Mouse (Mus musculus) neural tube, embryonic 13.5 days (tissue): ENCODE measurements around the gene Gm8332. TPM values are rescaled to one million over a fixed set of nuclear protein-coding genes. Genes with fewer than 3 reads are reported as not detected.
"Not testable (repeated sequence)": the region's sequence is repeated elsewhere in the genome, so short reads cannot be mapped to it uniquely, and the experiment has no call there.

Experiments used
- ATAC-seq: fragments of 200-750 bp; cut with Nextera tagmentation; 2 replicates; pipeline ENCODE4 v1.8.0; 2017; ENCODE audit warnings: low read depth, mild to moderate bottlenecking, moderate TSS enrichment, moderate library complexity
- H3K27ac ChIP-seq: fragments of 300-500 bp; sonication (generic); replicated peaks from 2 replicates; pipeline ENCODE4 v1.5.1; 2015; ENCODE audit warnings: moderate library complexity, mild to moderate bottlenecking, inconsistent platforms
- H3K27me3 ChIP-seq: fragments of 300-500 bp; sonication (generic); 2 replicates; pipeline ENCODE4 v1.6.1; 2015; ENCODE audit warnings: mild to moderate bottlenecking, inconsistent platforms
- H3K36me3 ChIP-seq: fragments of 300-500 bp; sonication (generic); 2 replicates; pipeline ENCODE4 v1.6.1; 2015; ENCODE audit warnings: mild to moderate bottlenecking, inconsistent platforms
- H3K4me1 ChIP-seq: fragments of 300-500 bp; sonication (generic); replicated peaks from 2 replicates; pipeline ENCODE4 v1.6.1; 2015; ENCODE audit warnings: inconsistent platforms
- H3K4me2 ChIP-seq: fragments of 300-500 bp; sonication (generic); 2 replicates; pipeline ENCODE4 v1.6.1; 2015; ENCODE audit warnings: inconsistent platforms, mild to moderate bottlenecking, moderate library complexity
- H3K4me3 ChIP-seq: fragments of 300-500 bp; sonication (generic); 2 replicates; pipeline ENCODE4 v1.5.1; 2015; ENCODE audit warnings: mild to moderate bottlenecking, inconsistent platforms
- H3K9ac ChIP-seq: fragments of 300-500 bp; sonication (generic); 2 replicates; pipeline ENCODE4 v1.6.1; 2015; ENCODE audit warnings: moderate library complexity, mild to moderate bottlenecking, inconsistent platforms
- H3K9me3 ChIP-seq: fragments of 300-500 bp; sonication (generic); 2 replicates; pipeline ENCODE4 v1.6.1; 2016; ENCODE audit warnings: inconsistent platforms
- WGBS: fragments of 180-500 bp; shearing (Covaris S2); methylation state at CpG from one replicate; pipeline ENCODE4 v1.1.7; 2015; 5-methylcytosine and 5-hydroxymethylcytosine counted together
- polyA plus RNA-seq: library from polyadenylated mRNA; unstranded; fragments of >200 nt; fragmentation: Nextera tagmentation; extraction: Ambion mirVana; gene quantifications from 2 replicates; pipeline ENCODE4 v1.2.1, GENCODE M21; 2015

Gene Gm8332
- not detected in 2 replicates for polyA plus RNA-seq

GRCm38 (mm10) chr12:88250000-88250399 lies at the start of gene Gm8332:
Gene Gm8332 (minus strand): TSS chr12:88250100.
- not testable (repeated sequence) for H3K4me3 ChIP-seq, H3K9ac ChIP-seq, H3K4me2 ChIP-seq, H3K9me3 ChIP-seq, ATAC-seq, H3K4me1 ChIP-seq, H3K27ac ChIP-seq, H3K27me3 ChIP-seq, H3K36me3 ChIP-seq
- 81% methylated on average over 1 of the region's 2 CpGs for WGBS

DNA sequence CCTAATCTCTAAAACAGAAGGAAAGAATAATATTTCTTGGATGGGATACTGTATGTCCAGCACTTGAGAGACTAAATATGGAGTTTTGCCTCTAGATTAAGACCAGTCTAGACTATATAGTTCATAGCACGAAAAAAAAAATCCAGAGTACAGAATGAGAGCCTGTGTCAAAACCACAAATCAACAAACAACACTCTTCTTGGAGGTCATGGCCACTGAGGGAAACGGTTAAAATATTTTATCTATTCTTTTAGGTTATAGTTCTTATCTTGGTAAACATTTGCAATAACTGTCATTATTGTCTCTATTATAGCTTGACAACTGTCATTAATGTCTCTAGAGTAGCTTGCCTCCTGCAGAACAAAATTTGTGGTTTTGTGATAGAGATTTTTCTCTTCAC lies 47.3 kb upstream of the Gm8332 start:
- not testable (repeated sequence) for H3K4me3 ChIP-seq, H3K9ac ChIP-seq, H3K27me3 ChIP-seq, H3K36me3 ChIP-seq, H3K27ac ChIP-seq, H3K9me3 ChIP-seq, ATAC-seq, H3K4me1 ChIP-seq, H3K4me2 ChIP-seq
- WGBS, result 62% methylated on average over 2 of the region's 2 CpGs

DNA sequence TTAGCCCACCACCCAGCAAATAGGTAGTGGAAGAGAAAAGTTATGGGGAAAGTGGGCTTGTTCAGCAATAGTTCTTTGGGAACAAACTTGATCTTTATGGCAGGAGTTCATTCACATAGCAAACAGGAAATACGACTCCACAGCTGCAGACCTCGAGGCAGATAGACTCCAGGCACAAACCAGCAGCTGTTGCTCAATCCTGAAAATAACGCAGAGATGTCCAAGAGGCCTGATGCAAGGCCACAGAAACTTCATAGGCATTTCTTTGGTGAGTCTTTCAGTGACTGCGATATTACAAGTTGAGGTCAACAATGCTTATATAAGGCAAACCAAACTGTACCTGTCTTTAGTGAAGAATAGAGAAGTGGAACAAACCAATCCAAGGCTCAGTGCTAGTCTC lies 43.2 kb upstream of the Gm8332 start:
- 81% methylated on average over 4 of the region's 4 CpGs for WGBS
- not testable (repeated sequence) for ATAC-seq

GRCm38 (mm10) chr12:88285224-88285623 lies 35.3 kb upstream of the Gm8332 start:
- not testable (repeated sequence) for H3K27ac ChIP-seq, H3K4me2 ChIP-seq, H3K9ac ChIP-seq, ATAC-seq, H3K27me3 ChIP-seq, H3K4me1 ChIP-seq, H3K4me3 ChIP-seq, H3K36me3 ChIP-seq, H3K9me3 ChIP-seq
- WGBS, result 82% methylated on average over 5 of the region's 5 CpGs

More for the DNA sequence above, 43.2 kb upstream of the Gm8332 start:
- H3K9me3 ChIP-seq, H3K4me2 ChIP-seq, H3K4me1 ChIP-seq, H3K36me3 ChIP-seq, H3K4me3 ChIP-seq, H3K9ac ChIP-seq, H3K27me3 ChIP-seq, H3K27ac ChIP-seq: not testable (repeated sequence)

GRCm38 (mm10) chr12:88274400-88274799 lies 24.5 kb upstream of the Gm8332 start, which contains the start of gene Gm5662:
Gene Gm5662 (minus strand): TSS chr12:88274500.
- not testable (repeated sequence) for H3K9ac ChIP-seq, ATAC-seq, H3K27ac ChIP-seq, H3K36me3 ChIP-seq, H3K9me3 ChIP-seq, H3K4me3 ChIP-seq, H3K4me1 ChIP-seq, H3K4me2 ChIP-seq, H3K27me3 ChIP-seq
- 83% methylated on average over 5 of the region's 5 CpGs for WGBS

DNA sequence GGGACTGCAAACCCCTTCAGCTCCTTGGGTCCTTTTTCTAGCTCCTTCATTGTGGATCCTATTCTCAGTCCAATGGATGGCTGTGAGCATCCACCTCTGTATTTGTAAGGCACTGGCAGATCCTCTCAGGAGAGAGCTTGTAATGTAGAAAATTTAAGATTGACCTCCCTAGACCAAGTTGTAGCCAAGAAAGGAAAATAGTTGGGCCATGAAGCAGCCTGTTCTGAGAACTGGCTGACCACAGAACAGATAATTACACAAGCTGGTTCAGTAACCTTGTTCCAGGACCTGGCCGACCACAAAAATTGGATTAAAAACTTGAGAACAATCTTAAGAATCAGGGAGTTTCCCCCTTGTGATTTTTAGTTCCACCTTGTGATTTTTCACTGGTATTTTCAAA lies 7.3 kb upstream of the Gm8332 start:
- no peak for ATAC-seq
- H3K27me3 ChIP-seq, result no peaks in the 10 kb centered on the region
- WGBS, result 51% methylated on average over 1 of the region's 1 CpGs
- no peak overlapping the region for H3K4me3 ChIP-seq
- H3K36me3 ChIP-seq, result no peaks in the 10 kb centered on the region
- H3K9ac ChIP-seq, result no peak overlapping the region
- H3K9me3 ChIP-seq, result peaks cover 8% of the 10 kb centered on the region; the same call in 1 of the 2 replicates
- H3K4me1 ChIP-seq, result no peaks in the 10 kb centered on the region
- H3K27ac ChIP-seq, result no peak overlapping the region
- no peak overlapping the region for H3K4me2 ChIP-seq

DNA sequence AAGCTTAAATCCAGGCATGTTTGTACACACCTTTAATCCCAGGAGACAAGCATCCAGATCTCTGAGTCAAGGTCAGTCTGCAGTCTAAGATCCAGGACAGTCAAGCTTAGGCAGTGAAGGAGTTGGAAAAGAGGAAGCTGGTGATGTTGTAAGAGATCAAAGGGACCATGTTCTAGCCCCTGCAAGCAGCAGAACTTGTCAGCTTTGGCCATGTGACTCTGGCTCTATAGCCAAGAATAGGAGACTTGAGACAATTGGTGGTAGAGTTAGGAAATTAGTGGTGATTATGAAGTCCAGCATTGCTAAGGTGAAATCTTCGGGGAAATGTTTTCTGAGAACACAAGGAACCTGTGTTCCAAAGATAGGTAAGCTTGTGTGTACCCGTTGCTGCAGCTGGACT lies 6.0 kb upstream of the Gm8332 start:
- H3K4me1 ChIP-seq, H3K4me3 ChIP-seq, H3K27me3 ChIP-seq, H3K27ac ChIP-seq, ATAC-seq, H3K9ac ChIP-seq, H3K36me3 ChIP-seq, H3K4me2 ChIP-seq, H3K9me3 ChIP-seq: not testable (repeated sequence)
- WGBS, result 69% methylated on average over 2 of the region's 2 CpGs

DNA sequence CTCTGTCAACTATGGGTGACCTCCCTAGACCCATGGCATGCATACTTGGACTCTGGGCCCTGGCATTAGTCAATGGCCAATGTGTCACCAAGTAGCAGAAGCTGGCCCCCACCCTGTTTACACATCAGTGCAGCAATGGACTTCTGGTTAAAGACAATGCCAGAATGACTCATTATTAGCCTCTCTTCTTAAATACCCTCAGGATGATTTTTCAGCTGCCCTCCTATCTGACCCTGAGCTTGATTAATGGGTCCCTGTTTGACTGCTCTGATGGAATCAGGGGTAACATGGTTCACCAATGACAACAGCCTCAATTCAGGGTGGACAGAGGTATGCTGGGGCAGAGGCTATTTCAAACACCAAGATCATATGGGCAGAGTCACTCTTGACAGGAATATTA lies 4.1 kb downstream of the Gm8332 start:
- H3K36me3 ChIP-seq, H3K9ac ChIP-seq, H3K4me2 ChIP-seq, H3K27ac ChIP-seq, H3K4me3 ChIP-seq, H3K27me3 ChIP-seq, H3K4me1 ChIP-seq, ATAC-seq, H3K9me3 ChIP-seq: not testable (repeated sequence)

DNA sequence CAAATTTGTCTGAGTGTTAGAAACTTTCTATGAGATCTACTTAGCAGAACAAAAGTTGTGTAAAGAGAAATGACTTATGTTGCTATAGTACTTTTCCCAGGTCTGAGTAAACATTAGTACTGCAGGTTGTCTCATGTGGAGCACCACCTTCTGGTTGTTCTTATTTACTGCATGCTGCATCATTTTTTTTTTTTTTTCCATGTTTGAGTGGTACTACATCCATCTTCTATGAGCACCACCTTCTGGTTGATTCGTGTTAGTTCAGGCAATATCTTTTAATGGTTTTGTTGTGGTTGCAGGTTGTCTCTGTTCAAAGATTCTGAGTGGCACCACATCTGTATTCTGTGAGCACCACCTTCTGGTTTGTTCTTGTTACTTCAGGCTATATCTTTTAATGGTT lies 7.0 kb downstream of the Gm8332 start:
- H3K27me3 ChIP-seq, H3K4me2 ChIP-seq, H3K4me1 ChIP-seq, H3K9me3 ChIP-seq, H3K4me3 ChIP-seq, H3K36me3 ChIP-seq, H3K27ac ChIP-seq, ATAC-seq, H3K9ac ChIP-seq: not testable (repeated sequence)
- 41% methylated on average over 1 of the region's 1 CpGs for WGBS

- no peak for ATAC-seq
- Histone ChIP-seq H3K4me1 (no peaks in the 10 kb centered on the region), H3K27me3 (no peaks in the 10 kb centered on the region), H3K27ac (no peak overlapping the region), H3K4me2 (no peak overlapping the region), H3K9ac (no peak overlapping the region), H3K9me3 (no peaks in the 10 kb centered on the region), H3K36me3 (no peaks in the 10 kb centered on the region), H3K4me3 (no peak overlapping the region)
- 88% methylated on average over 3 of the region's 3 CpGs for WGBS
Measured at GRCm38 (mm10) chr12:88219445-88219844, 30.5 kb downstream of the Gm8332 start.

DNA sequence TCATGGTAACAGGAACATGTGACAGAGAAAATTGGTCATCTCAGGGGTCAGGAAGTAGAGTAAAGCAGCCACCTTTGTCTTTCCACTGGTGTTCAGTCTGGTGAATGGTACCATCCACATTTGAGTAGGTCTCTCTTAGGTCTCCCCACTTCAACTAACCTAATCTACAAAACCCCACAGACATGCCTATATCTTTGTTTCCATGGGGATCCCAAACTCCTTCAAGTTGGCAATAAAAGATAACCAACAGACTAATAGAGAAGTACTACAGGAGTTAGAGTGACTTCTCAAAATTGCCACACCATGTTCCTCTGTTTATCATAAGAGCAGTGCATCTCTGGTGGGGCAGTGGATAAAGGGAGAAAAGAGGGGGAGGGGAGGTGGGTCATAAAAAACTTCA lies 31.8 kb downstream of the Gm8332 start:
- not testable (repeated sequence) for H3K4me3 ChIP-seq, H3K27ac ChIP-seq, ATAC-seq, H3K4me2 ChIP-seq, H3K9me3 ChIP-seq, H3K9ac ChIP-seq, H3K4me1 ChIP-seq, H3K27me3 ChIP-seq, H3K36me3 ChIP-seq

DNA sequence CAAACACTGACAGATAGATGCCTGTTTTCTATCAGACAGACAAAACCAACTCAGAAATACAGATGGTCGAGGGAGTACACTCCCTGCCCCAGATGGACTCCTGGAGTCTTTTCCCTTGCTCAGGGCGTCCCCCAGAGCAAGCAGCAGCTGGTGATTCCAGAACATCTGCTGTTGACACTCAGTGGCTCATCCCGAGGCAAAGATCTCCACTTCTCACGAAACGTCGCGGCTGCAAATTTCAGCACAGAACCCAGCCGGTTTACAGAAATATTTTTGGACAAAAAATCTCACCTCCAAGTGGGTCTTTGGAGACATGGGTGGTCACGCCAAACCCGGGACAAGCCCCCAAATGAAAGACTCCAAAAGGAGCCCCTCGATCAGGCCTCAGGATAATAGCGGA lies 35.3 kb downstream of the Gm8332 start:
- no peak for ATAC-seq
- Histone ChIP-seq H3K9ac (no peak overlapping the region), H3K27me3 (no peaks in the 10 kb centered on the region), H3K27ac (no peak overlapping the region), H3K4me1 (no peaks in the 10 kb centered on the region), H3K36me3 (no peaks in the 10 kb centered on the region), H3K4me2 (no peak overlapping the region), H3K4me3 (no peak overlapping the region), H3K9me3 (no peaks in the 10 kb centered on the region)
- 90% methylated on average over 12 of the region's 12 CpGs for WGBS

DNA sequence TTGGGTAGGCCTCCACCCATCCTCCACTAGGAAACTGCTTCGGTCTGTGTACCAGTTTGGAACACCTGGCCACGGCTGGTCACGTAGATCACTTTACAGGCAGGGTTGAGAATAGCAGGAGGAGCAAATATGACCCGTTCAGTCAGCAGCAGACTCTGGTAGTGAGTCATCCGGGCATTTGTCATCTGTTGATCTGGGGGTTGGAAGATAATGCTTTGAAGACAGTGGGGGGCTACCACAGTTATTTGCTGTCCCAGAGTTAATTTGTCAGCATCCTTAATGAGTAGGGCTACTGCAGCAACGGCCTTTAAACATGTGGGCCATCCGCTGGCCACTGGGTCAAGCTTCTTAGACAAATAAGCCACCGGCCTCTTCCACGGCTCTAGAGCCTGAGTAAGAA lies 38.4 kb downstream of the Gm8332 start:
- H3K4me1 ChIP-seq, ATAC-seq, H3K4me3 ChIP-seq, H3K27me3 ChIP-seq, H3K27ac ChIP-seq, H3K4me2 ChIP-seq, H3K9me3 ChIP-seq, H3K36me3 ChIP-seq, H3K9ac ChIP-seq: not testable (repeated sequence)
- WGBS, result 89% methylated on average over 9 of the region's 9 CpGs

DNA sequence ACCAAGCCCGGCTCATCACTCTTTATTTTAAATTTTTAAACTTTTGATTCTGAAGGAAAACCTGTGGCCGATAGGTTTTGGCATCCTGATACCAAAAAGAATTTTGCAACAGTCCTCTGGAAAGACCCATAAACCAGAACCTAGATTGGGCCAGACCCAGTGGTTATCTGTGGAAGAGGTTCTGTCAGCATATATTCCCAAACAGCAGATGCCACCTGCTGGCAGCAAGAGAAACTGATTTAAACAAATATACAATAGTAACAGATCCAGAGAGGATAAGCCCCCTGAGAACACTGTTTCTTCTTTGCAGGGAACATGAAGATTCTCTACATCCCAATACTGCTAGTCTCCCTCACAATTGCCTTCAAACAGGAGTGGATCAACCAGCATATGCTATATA lies 47.0 kb downstream of the Gm8332 start:
- Histone ChIP-seq H3K27me3 (no peaks in the 10 kb centered on the region), H3K4me1 (no peaks in the 10 kb centered on the region), H3K4me2 (no peak overlapping the region), H3K4me3 (no peak overlapping the region), H3K36me3 (no peaks in the 10 kb centered on the region), H3K9ac (no peak overlapping the region), H3K27ac (no peak overlapping the region), H3K9me3 (no peaks in the 10 kb centered on the region)
- WGBS, result 87% methylated on average over 2 of the region's 2 CpGs
- ATAC-seq, result no peak
